Mouse (Mus musculus) retina, embryonic 14.5 days (tissue): ENCODE results near the gene Prrc2a.
"Not testable (repeated sequence)": the region's sequence is repeated elsewhere in the genome, so short reads cannot be mapped to it uniquely, and the experiment has no call there.

Source experiments
- DNase-seq: peaks from one replicate; pipeline ENCODE4 v3.0.0-alpha.2; 2015; ENCODE audit warnings: low spot score

Gene Prrc2a

GRCm38 (mm10) chr17:35133517-35133916 lies 31.2 kb downstream of the Prrc2a start:
- no peak for DNase-seq

GRCm38 (mm10) chr17:35132174-35132560 lies 32.5 kb downstream of the Prrc2a start:
- DNase-seq: no peak

- DNase-seq: no peak
Observed at GRCm38 (mm10) chr17:35131500-35132173, 33.1 kb downstream of the Prrc2a start, which contains the start of gene Apom. Gene Apom, minus strand, starts transcription at chr17:35132050.

- no peak for DNase-seq
Observed at GRCm38 (mm10) chr17:35131038-35131437, 33.7 kb downstream of the Prrc2a start.

GRCm38 (mm10) chr17:35128996-35129395 lies 35.7 kb downstream of the Prrc2a start:
- no peak for DNase-seq

GRCm38 (mm10) chr17:35127017-35127416 lies 37.7 kb downstream of the Prrc2a start:
- DNase-seq: no peak

GRCm38 (mm10) chr17:35126206-35126611 lies 38.5 kb downstream of the Prrc2a start, which contains the start of gene D17H6S53E:
Gene D17H6S53E, plus strand, starts transcription at chr17:35126373.
- peak; percentile 76 for DNase-seq

GRCm38 (mm10) chr17:35125578-35125977 lies 39.1 kb downstream of the Prrc2a start:
- no peak for DNase-seq

- no peak for DNase-seq
Observed at GRCm38 (mm10) chr17:35125081-35125480, 39.6 kb downstream of the Prrc2a start.

GRCm38 (mm10) chr17:35124261-35124896 lies 40.3 kb downstream of the Prrc2a start:
- not testable (repeated sequence) for DNase-seq

GRCm38 (mm10) chr17:35123287-35123686 lies 41.4 kb downstream of the Prrc2a start:
- not testable (repeated sequence) for DNase-seq

- DNase-seq: peak; percentile 81
Observed at GRCm38 (mm10) chr17:35121871-35122303, 42.8 kb downstream of the Prrc2a start, which contains the start of gene Csnk2b. Gene Csnk2b, minus strand, starts transcription at chr17:35122053.

GRCm38 (mm10) chr17:35121143-35121799 lies 43.4 kb downstream of the Prrc2a start, which contains the start of gene Gpank1:
Gene Gpank1, plus strand, starts transcription at chr17:35121455.
- peak; percentile 100 for DNase-seq

- DNase-seq: no peak
Observed at GRCm38 (mm10) chr17:35120745-35121142, 44.0 kb downstream of the Prrc2a start.

- DNase-seq: peak; percentile 26
Observed at GRCm38 (mm10) chr17:35115046-35116019, 49.4 kb downstream of the Prrc2a start, which contains the start of gene Ly6g5b. Gene Ly6g5b, minus strand, starts transcription at chr17:35115428.

GRCm38 (mm10) chr17:35111774-35112173 lies 52.9 kb downstream of the Prrc2a start:
- DNase-seq: no peak

GRCm38 (mm10) chr17:35108097-35108496 lies 56.6 kb downstream of the Prrc2a start, which contains the start of gene Ly6g5c:
Gene Ly6g5c, plus strand, starts transcription at chr17:35108279.
- DNase-seq: no peak

- DNase-seq: peak; percentile 20
Observed at GRCm38 (mm10) chr17:35106522-35106921, 58.2 kb downstream of the Prrc2a start.

GRCm38 (mm10) chr17:35105740-35106389 lies 58.8 kb downstream of the Prrc2a start:
- peak; percentile 75 for DNase-seq

GRCm38 (mm10) chr17:35104754-35105153 lies 59.9 kb downstream of the Prrc2a start:
- DNase-seq: no peak

GRCm38 (mm10) chr17:35104079-35104478 lies 60.6 kb downstream of the Prrc2a start:
- DNase-seq: no peak
